Mouse (Mus musculus): ENCODE measurements around the gene Gpd1l. TPM values are rescaled to one million over a fixed set of nuclear protein-coding genes. Genes with fewer than 3 reads are reported as not detected.

The Gpd1l gene
- polyA plus RNA-seq, 1 experiment: 0.14 TPM

GRCm38 (mm10) chr9:114920569-114920968 lies 13.2 kb downstream of the Gpd1l start:
- H3K27me3 ChIP-seq (ENCODE audit: control insufficient read depth): no peaks in the 10 kb centered on the region
- peaks cover 5% of the 10 kb centered on the region for H3K4me1 ChIP-seq (ENCODE audit: control insufficient read depth)
- TF ChIP-seq GATA1 (IDR thresholded peaks at IDR 0.05; ENCODE audit: low read length): no peak
- no peak for TF ChIP-seq TAL1 (IDR thresholded peaks at IDR 0.05; ENCODE audit: low read length)
- H3K4me3 ChIP-seq (replicated peaks): no peak overlapping the region
- H3K9me3 ChIP-seq (ENCODE audit: control insufficient read depth, low read length): no peaks in the 10 kb centered on the region
- H3K36me3 ChIP-seq (ENCODE audit: control insufficient read depth): peaks cover 5% of the 10 kb centered on the region; the same call in 1 of the 2 replicates

GRCm38 (mm10) chr9:114912680-114913649 lies 20.8 kb downstream of the Gpd1l start:
- Histone ChIP-seq H3K27me3 (ENCODE audit: control insufficient read depth) (no peaks in the 10 kb centered on the region), H3K4me3 (replicated peaks) (no peak overlapping the region), H3K9me3 (ENCODE audit: control insufficient read depth, low read length) (no peaks in the 10 kb centered on the region), H3K4me1 (ENCODE audit: control insufficient read depth) (no peaks in the 10 kb centered on the region), H3K36me3 (ENCODE audit: control insufficient read depth) (peaks cover 13% of the 10 kb centered on the region; the same call in 1 of the 2 replicates)
- TF ChIP-seq TAL1 (IDR thresholded peaks at IDR 0.05; ENCODE audit: low read length) (no peak), GATA1 (IDR thresholded peaks at IDR 0.05; ENCODE audit: low read length) (no peak)

DNA sequence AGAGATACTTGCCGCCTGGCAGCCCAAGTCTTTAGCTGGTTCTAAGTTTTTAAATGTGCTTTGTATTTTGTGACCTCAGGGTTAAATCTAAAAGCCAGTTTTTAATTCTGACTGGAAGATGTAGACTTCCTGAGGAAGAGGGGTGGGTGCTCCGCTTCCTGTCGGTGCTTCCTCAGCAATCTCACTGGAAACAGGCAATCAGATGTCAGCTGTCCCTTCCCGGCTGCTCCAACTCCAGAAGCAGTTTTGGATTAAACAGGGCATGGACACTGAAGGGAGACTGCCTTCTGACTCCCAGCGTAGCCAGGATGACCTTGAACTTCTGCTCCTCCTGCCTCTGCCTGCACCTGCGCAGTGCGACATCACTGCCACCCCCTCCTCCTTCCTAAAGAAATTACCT lies 26.3 kb downstream of the Gpd1l start:
- Histone ChIP-seq H3K36me3 (ENCODE audit: control insufficient read depth) (peaks cover 3% of the 10 kb centered on the region; the same call in 1 of the 2 replicates), H3K4me1 (ENCODE audit: control insufficient read depth) (no peaks in the 10 kb centered on the region), H3K27me3 (ENCODE audit: control insufficient read depth) (no peaks in the 10 kb centered on the region), H3K9me3 (ENCODE audit: control insufficient read depth, low read length) (no peaks in the 10 kb centered on the region), H3K4me3 (replicated peaks) (no peak overlapping the region)
- TF ChIP-seq GATA1 (IDR thresholded peaks at IDR 0.05; ENCODE audit: low read length) (no peak), TAL1 (IDR thresholded peaks at IDR 0.05; ENCODE audit: low read length) (no peak)

DNA sequence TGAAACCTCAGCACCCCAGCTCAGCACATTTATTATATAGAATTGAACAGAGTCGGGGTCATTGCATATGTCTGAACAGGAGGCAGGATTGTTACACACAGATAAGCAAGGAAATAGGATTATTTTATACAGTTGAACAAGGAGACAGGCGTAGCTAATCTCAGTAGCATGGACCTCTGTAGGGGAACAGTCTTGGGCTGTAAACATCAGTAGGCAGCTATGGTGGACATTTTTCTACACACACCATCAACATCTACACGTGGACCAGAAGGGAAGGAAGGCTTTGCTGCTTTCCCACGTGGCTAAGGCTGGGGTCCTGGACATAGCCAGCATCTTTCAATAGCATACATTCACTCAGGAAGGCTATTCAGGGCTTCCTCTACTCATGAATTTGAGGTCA lies 37.9 kb downstream of the Gpd1l start:
- Histone ChIP-seq H3K27me3 (ENCODE audit: control insufficient read depth) (no peaks in the 10 kb centered on the region), H3K4me1 (ENCODE audit: control insufficient read depth) (no peaks in the 10 kb centered on the region), H3K4me3 (replicated peaks) (no peak overlapping the region), H3K36me3 (ENCODE audit: control insufficient read depth) (no peaks in the 10 kb centered on the region), H3K9me3 (ENCODE audit: control insufficient read depth, low read length) (no peaks in the 10 kb centered on the region)
- TF ChIP-seq TAL1 (IDR thresholded peaks at IDR 0.05; ENCODE audit: low read length) (no peak), GATA1 (IDR thresholded peaks at IDR 0.05; ENCODE audit: low read length) (no peak)

DNA sequence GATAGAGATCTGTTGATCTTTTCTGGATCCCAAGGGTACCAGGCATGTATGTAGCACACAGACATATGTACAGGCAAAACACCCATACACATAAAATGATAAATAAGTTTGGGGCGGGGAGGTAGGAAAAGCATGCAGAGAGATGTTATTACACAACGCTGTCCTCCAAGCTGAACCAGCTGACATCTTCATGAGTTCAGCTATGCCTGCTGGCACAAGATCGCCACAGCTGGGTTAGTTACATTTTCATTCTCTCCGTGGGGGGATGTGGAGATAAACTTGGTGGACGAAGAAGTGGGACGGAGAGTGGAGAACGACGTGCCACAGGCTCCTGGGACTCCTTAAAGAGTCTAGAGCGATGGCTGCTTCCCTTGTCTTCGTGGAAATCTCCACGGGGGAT lies 40.8 kb downstream of the Gpd1l start:
- TF ChIP-seq TAL1 (IDR thresholded peaks at IDR 0.05; ENCODE audit: low read length): no peak
- no peak for TF ChIP-seq GATA1 (IDR thresholded peaks at IDR 0.05; ENCODE audit: low read length)
- Histone ChIP-seq H3K4me3 (replicated peaks) (no peak overlapping the region), H3K36me3 (ENCODE audit: control insufficient read depth) (no peaks in the 10 kb centered on the region)

DNA sequence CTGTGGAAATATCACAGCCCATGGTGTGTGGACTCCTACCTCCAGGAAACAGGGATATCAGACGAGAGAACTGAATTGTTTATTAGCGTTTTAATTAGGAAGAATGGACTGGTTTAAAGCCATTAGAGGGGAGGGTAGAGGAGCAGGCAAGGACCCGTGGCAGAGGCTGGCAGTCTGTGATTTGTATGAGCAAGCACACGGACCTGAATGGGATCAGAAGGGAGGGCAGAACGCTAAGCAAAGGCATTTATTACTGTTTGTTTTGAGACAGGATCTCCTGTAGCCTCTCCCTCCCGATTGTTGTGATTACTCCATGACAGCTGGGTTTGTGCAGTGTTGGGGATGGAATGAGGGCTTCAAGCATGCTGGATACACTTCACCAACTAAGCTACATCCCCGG lies 43.4 kb downstream of the Gpd1l start:
- TF ChIP-seq TAL1 (IDR thresholded peaks at IDR 0.05; ENCODE audit: low read length) (no peak), GATA1 (IDR thresholded peaks at IDR 0.05; ENCODE audit: low read length) (no peak)
- Histone ChIP-seq H3K36me3 (ENCODE audit: control insufficient read depth) (no peaks in the 10 kb centered on the region), H3K4me1 (ENCODE audit: control insufficient read depth) (no peaks in the 10 kb centered on the region), H3K27me3 (ENCODE audit: control insufficient read depth) (no peaks in the 10 kb centered on the region), H3K9me3 (ENCODE audit: control insufficient read depth, low read length) (no peaks in the 10 kb centered on the region), H3K4me3 (replicated peaks) (no peak overlapping the region)

More for the DNA sequence above, 40.8 kb downstream of the Gpd1l start:
- no peaks in the 10 kb centered on the region for H3K4me1 ChIP-seq (ENCODE audit: control insufficient read depth)
- no peaks in the 10 kb centered on the region for H3K9me3 ChIP-seq (ENCODE audit: control insufficient read depth, low read length)
- H3K27me3 ChIP-seq (ENCODE audit: control insufficient read depth): no peaks in the 10 kb centered on the region

DNA sequence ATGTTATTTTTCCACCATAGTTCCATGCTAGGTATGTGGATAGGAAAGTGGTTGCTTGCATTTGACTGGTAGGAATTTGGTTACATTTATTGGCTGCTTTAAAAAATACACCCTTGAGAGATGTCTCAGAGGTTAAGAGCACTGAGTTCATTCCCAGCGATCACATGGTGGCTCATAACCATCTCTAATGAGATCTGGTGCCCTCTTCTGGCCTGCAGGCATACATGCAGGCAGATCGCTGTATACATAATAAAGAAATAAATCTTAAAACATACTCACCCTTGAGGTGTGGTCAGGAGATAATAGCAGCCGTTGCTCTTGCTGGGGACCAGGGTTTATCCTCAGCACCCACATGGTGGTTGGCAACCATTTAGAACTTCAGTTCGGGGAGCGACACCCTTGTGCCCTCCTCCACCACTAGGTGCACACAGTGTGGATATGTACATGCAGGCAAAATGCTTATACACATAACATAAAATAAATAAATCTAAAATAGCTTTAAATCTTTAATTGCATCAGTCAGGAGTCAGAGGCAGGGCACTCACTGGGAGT lies 44.9 kb downstream of the Gpd1l start:
- Histone ChIP-seq H3K27me3 (ENCODE audit: control insufficient read depth) (no peaks in the 10 kb centered on the region), H3K4me3 (replicated peaks) (no peak overlapping the region), H3K4me1 (ENCODE audit: control insufficient read depth) (no peaks in the 10 kb centered on the region), H3K9me3 (ENCODE audit: control insufficient read depth, low read length) (peaks cover 4% of the 10 kb centered on the region), H3K36me3 (ENCODE audit: control insufficient read depth) (no peaks in the 10 kb centered on the region)
- no peak for TF ChIP-seq TAL1 (IDR thresholded peaks at IDR 0.05; ENCODE audit: low read length)
- no peak for TF ChIP-seq GATA1 (IDR thresholded peaks at IDR 0.05; ENCODE audit: low read length)

DNA sequence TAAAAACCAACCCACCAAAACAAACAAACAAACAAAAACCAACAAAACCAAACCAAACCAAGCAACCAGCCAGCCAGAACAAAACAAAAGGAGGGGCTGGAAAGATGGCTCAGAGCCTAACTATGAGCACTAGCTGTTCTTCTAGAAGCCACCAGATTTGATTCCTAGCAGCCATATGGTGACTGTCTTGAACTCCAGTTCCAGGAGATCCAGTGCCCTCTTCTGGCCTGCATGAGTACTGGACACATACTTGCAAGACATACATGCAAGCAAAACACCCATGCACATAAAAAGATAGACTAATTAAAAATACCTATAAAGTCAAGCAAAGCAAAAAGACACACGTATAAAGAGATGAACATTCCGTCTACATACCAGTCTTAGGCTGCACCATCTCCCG lies 46.1 kb downstream of the Gpd1l start:
- TF ChIP-seq TAL1 (IDR thresholded peaks at IDR 0.05; ENCODE audit: low read length) (no peak), GATA1 (IDR thresholded peaks at IDR 0.05; ENCODE audit: low read length) (no peak)
- no peaks in the 10 kb centered on the region for H3K27me3 ChIP-seq (ENCODE audit: control insufficient read depth)
- H3K9me3 ChIP-seq (ENCODE audit: control insufficient read depth, low read length): peaks cover 5% of the 10 kb centered on the region
- no peak overlapping the region for H3K4me3 ChIP-seq (replicated peaks)
- H3K36me3 ChIP-seq (ENCODE audit: control insufficient read depth): no peaks in the 10 kb centered on the region
- H3K4me1 ChIP-seq (ENCODE audit: control insufficient read depth): no peaks in the 10 kb centered on the region

DNA sequence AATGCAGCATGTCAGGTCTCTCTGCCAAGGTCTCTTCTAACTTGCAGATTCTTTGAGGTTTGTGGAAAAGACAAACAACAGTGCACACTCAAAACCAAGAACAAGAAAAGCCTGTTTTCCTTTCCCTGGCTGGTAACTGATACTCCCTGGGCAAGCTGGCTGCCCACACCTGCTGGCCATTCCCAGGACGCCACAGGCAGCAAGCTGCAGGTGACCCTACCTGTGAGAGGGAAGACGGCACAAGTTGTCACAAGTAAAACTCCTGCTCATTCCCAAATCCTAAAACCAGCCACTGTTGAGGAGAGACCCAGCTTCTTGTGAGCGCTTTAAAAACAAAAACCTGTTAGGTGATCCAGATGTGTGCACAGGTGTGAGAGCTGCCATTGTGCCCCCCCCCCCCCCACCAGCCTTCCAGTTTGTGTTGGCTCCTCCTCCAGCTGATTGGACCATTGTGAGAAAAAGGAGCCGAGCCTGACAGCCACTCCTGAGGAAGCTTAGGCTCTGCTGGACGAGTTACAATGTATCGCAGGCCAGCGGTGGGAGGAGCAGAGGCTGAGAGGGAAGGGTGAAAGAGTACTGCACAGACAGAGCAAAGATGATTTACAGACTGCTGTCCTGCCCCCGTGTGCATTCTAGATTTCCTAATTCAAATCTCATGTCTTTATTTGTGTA lies 47.7 kb downstream of the Gpd1l start:
- no peaks in the 10 kb centered on the region for H3K36me3 ChIP-seq (ENCODE audit: control insufficient read depth)
- no peaks in the 10 kb centered on the region for H3K27me3 ChIP-seq (ENCODE audit: control insufficient read depth)
- H3K4me3 ChIP-seq (replicated peaks): no peak overlapping the region
- H3K4me1 ChIP-seq (ENCODE audit: control insufficient read depth): no peaks in the 10 kb centered on the region
- no peak for TF ChIP-seq GATA1 (IDR thresholded peaks at IDR 0.05; ENCODE audit: low read length)
- no peak for TF ChIP-seq TAL1 (IDR thresholded peaks at IDR 0.05; ENCODE audit: low read length)
- peaks cover 5% of the 10 kb centered on the region for H3K9me3 ChIP-seq (ENCODE audit: control insufficient read depth, low read length)

Data from erythroblast, embryonic 14.5 days (primary cell).